Comparison of ENCODE assay signal across 9 mouse cellular contexts in the genomic region with DNA sequence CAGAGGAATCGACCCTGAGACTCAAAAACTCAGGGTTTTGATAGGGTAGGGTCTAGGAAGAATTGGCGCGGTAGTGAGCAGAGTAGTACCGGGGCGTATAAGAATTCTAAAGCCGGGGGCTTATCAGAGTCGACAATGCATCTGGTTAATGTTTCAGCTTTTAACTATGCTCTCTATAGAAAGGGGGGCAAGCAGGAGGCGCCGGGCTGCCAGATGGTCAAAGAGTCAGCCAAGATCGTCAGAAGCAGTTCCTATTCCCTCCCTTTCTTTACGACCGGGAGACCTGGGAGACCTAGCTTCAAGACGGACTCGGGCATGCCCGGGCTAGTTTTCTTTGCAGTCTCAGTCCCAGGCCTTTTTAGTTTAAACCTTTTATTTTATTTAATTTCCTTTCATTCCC. TPM values are rescaled to one million over a fixed set of nuclear protein-coding genes. Genes with fewer than 3 reads are reported as not detected.
DNase-seq lines count a peak whose midpoint lies in the region; ATAC-seq lines count a peak whose summit lies in the region.
"Had no signal": no experiment of that assay in that cellular context is flagged by ENCODE, and none has a peak within 500 bp of the region (broad histone marks: within the 10 kb centered on the region; RNA-seq: fewer than 3 reads in every experiment).

No protein-coding gene starts in this region.

- no peak for ATAC-seq in forebrain, embryonic 15.5 days (replicated peaks)

- H3K27ac ChIP-seq in forebrain, embryonic 15.5 days (replicated peaks), result no peak overlapping the region

- no peak overlapping the region for H3K4me2 ChIP-seq in forebrain, embryonic 15.5 days (replicated peaks)

- WGBS in forebrain, embryonic 15.5 days, result 92% methylated on average over 15 of the region's 15 CpGs

- H3K27me3 ChIP-seq in forebrain, embryonic 15.5 days, result no peaks in the 10 kb centered on the region

- no peak overlapping the region for H3K4me3 ChIP-seq in forebrain, embryonic 15.5 days

- H3K9ac ChIP-seq in forebrain, embryonic 15.5 days (replicated peaks), result no peak overlapping the region

- 0 out of 2 replicates have a peak, but pooled peaks cover 4% of the 10 kb centered on the region for H3K4me1 ChIP-seq in forebrain, embryonic 15.5 days

- H3K9me3 ChIP-seq in forebrain, embryonic 15.5 days, result no peaks in the 10 kb centered on the region

- H3K36me3 ChIP-seq in forebrain, embryonic 15.5 days, result no peaks in the 10 kb centered on the region

- DNase-seq in ovary, postnatal 36 days (ENCODE audit: low spot score), result peak; percentile 24
- DNase-seq in ovary, postnatal 14 days (ENCODE audit: low spot score), result no peak
- DNase-seq in heart, adult 11 months, result peak; percentile 98
- peak; percentile 74 for DNase-seq in kidney, postnatal 10 days
- DNase-seq in urinary bladder, adult 18-20 months (ENCODE audit: low spot score in 2 of 2), result peak; percentile 54 to 68
- DNase-seq in right cerebral cortex, postnatal 4 days, result no peak
- no peak for DNase-seq in adrenal gland, adult 8-10 months

RNA-seq across cellular contexts. Expression of gene Zfp809, which starts 1.3 kb away (rescaled TPM):
- 10 to 100 TPM; 37.1 to 62.6 (median 53.2) TPM for total RNA-seq in adrenal gland, adult 8-10 months (2022)
- 10.3 TPM in 2 replicates for polyA plus RNA-seq in forebrain, embryonic 15.5 days (2015; fragmentation: Nextera tagmentation; extraction: Ambion mirVana)

RNA-seq across cellular contexts. Expression of gene Zfp599, which starts 32.8 kb away (rescaled TPM):
- total RNA-seq in adrenal gland, adult 8-10 months (2022), result 1 to 10 TPM in 2 of 4 experiments, under 1 TPM in 2; 0.58 to 1.2 (median 0.87) TPM
- 11.3 and 12.4 TPM in 2 replicates for polyA plus RNA-seq in forebrain, embryonic 15.5 days (2015; fragmentation: Nextera tagmentation; extraction: Ambion mirVana)

RNA-seq across cellular contexts. Expression of gene Zfp872, which starts 39.0 kb away (rescaled TPM):
- total RNA-seq in adrenal gland, adult 8-10 months (2022), result 1 to 10 TPM; 3.0 to 7.2 (median 4.1) TPM
- polyA plus RNA-seq in forebrain, embryonic 15.5 days (2015; fragmentation: Nextera tagmentation; extraction: Ambion mirVana), result 0.18 and 0.19 TPM in 2 replicates
- polyA plus RNA-seq: limb, embryonic 11.5 days had no signal

Comparison
In these comparisons a context has a peak if more than half of its experiments do, and no peak if none do; other contexts are left out.
1. DNase-seq: peak in ovary, postnatal 36 days (single experiment), heart, adult 11 months (single experiment), kidney, postnatal 10 days (single experiment) and urinary bladder, adult 18-20 months (2 of 2); none in ovary, postnatal 14 days (single experiment), right cerebral cortex, postnatal 4 days (single experiment) and adrenal gland, adult 8-10 months (single experiment).